Mouse (Mus musculus) hindbrain, embryonic 13.5 days (tissue): Measurements from ENCODE around the gene Pik3ap1. TPM values are rescaled to one million over a fixed set of nuclear protein-coding genes. Genes with fewer than 3 reads are reported as not detected.

ENCODE experiments used
- ATAC-seq: fragments of 200-750 bp; cut with Nextera tagmentation; 2 replicates; pipeline ENCODE4 v1.8.0; 2017; ENCODE audit warnings: moderate TSS enrichment; ENCODE audit not compliant: low FRiP score
- H3K27ac ChIP-seq: fragments of 300-500 bp; sonication (generic); 2 replicates; pipeline ENCODE4 v1.5.1; 2015; ENCODE audit warnings: inconsistent platforms, mild to moderate bottlenecking, moderate library complexity
- H3K27me3 ChIP-seq: fragments of 300-500 bp; sonication (generic); 2 replicates; pipeline ENCODE4 v1.6.1; 2015; ENCODE audit warnings: mild to moderate bottlenecking, inconsistent platforms
- H3K36me3 ChIP-seq: fragments of 300-500 bp; sonication (generic); 2 replicates; pipeline ENCODE4 v1.6.1; 2015; ENCODE audit warnings: mild to moderate bottlenecking, inconsistent platforms
- H3K4me1 ChIP-seq: fragments of 300-500 bp; sonication (generic); replicated peaks from 2 replicates; pipeline ENCODE4 v1.6.1; 2015; ENCODE audit warnings: inconsistent platforms
- H3K4me2 ChIP-seq: fragments of 300-500 bp; sonication (generic); 2 replicates; pipeline ENCODE4 v1.6.1; 2015; ENCODE audit warnings: inconsistent platforms, mild to moderate bottlenecking, moderate library complexity
- H3K4me3 ChIP-seq: fragments of 300-500 bp; sonication (generic); 2 replicates; pipeline ENCODE4 v1.5.1; 2015; ENCODE audit warnings: mild to moderate bottlenecking, inconsistent platforms
- H3K9ac ChIP-seq: fragments of 300-500 bp; sonication (generic); 2 replicates; pipeline ENCODE4 v1.6.1; 2015; ENCODE audit warnings: mild to moderate bottlenecking, inconsistent platforms
- H3K9me3 ChIP-seq: fragments of 300-500 bp; sonication (generic); 2 replicates; pipeline ENCODE4 v1.6.1; 2016; ENCODE audit warnings: inconsistent platforms
- WGBS: fragments of 180-500 bp; shearing (Covaris S2); methylation state at CpG from one replicate; pipeline ENCODE4 v1.1.7; 2015; 5-methylcytosine and 5-hydroxymethylcytosine counted together
- polyA plus RNA-seq: library from polyadenylated mRNA; unstranded; fragments of >200 nt; fragmentation: Nextera tagmentation; extraction: Ambion mirVana; gene quantifications from 2 replicates; pipeline ENCODE4 v1.2.1, GENCODE M21; 2015

The Pik3ap1 gene
- polyA plus RNA-seq, 1 experiment from 2014 or later = 2.2 TPM

DNA sequence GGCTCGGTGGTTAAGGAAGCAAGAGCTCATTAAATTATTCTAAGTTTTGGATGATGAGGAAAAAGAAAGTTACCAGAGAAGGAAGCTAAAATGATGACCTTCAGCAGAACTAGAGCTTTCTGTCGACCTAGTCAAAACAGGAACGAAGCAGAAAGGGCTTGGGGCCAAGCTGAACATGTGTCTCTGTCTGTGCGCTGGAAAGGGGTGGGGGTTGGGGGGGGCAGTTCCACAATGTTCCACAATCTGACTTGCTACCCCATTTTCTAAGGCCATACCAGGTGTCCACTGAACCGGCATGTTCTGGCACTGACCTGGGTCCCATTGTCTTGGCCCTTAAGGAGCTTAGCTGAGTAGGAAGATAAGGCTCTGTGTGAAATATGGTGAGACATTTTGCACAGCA is 43.2 kb downstream of the Pik3ap1 start:
- Histone ChIP-seq H3K9ac (no peak overlapping the region), H3K27me3 (no peaks in the 10 kb centered on the region), H3K27ac (no peak overlapping the region), H3K4me1 (peaks cover 20% of the 10 kb centered on the region), H3K4me3 (no peak overlapping the region), H3K9me3 (no peaks in the 10 kb centered on the region), H3K36me3 (no peaks in the 10 kb centered on the region), H3K4me2 (no peak overlapping the region)
- no peak for ATAC-seq
- 90% methylated on average over 5 of the region's 5 CpGs for WGBS

- Histone ChIP-seq H3K4me3 (no peak overlapping the region), H3K27ac (no peak overlapping the region), H3K27me3 (no peaks in the 10 kb centered on the region), H3K4me1 (no peaks in the 10 kb centered on the region), H3K36me3 (no peaks in the 10 kb centered on the region), H3K9me3 (no peaks in the 10 kb centered on the region), H3K4me2 (no peak overlapping the region), H3K9ac (no peak overlapping the region)
- no peak for ATAC-seq
- 76% methylated on average over 21 of the region's 21 CpGs for WGBS
Measured at GRCm38 (mm10) chr19:41339020-41339836, 45.7 kb downstream of the Pik3ap1 start.

- H3K9ac ChIP-seq = no peak overlapping the region
- no peaks in the 10 kb centered on the region for H3K27me3 ChIP-seq
- H3K4me1 ChIP-seq = no peaks in the 10 kb centered on the region
- H3K27ac ChIP-seq = no peak overlapping the region
- no peak overlapping the region for H3K4me2 ChIP-seq
- WGBS = 82% methylated on average over 6 of the region's 6 CpGs
- no peaks in the 10 kb centered on the region for H3K9me3 ChIP-seq
- ATAC-seq = no peak
- H3K4me3 ChIP-seq = no peak overlapping the region
- H3K36me3 ChIP-seq = no peaks in the 10 kb centered on the region
Measured at GRCm38 (mm10) chr19:41338379-41338778, 46.5 kb downstream of the Pik3ap1 start.

DNA sequence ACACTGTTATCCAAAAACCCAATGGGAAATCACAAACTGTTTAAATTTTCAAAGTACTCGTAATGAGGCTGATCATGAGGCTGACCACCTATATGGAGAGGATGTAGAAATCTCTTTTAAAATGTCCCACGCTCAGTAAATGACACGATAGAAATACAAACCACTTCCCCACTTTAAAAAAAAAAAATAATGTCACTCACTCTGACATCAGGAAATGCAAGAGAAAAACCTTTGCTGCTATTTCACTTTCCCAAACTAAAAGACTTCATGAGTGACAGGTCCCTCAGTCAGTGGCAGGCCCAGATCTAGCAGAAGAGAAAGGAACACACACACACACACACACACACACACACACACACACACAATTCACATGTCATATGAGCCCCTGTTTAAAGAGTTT is 49.2 kb downstream of the Pik3ap1 start:
- ATAC-seq = no peak
- H3K4me1 ChIP-seq = no peaks in the 10 kb centered on the region
- no peaks in the 10 kb centered on the region for H3K27me3 ChIP-seq
- no peak overlapping the region for H3K27ac ChIP-seq
- 96% methylated on average over 3 of the region's 3 CpGs for WGBS
- no peak overlapping the region for H3K4me2 ChIP-seq
- H3K9ac ChIP-seq = no peak overlapping the region
- no peaks in the 10 kb centered on the region for H3K9me3 ChIP-seq
- H3K36me3 ChIP-seq = no peaks in the 10 kb centered on the region
- H3K4me3 ChIP-seq = no peak overlapping the region

GRCm38 (mm10) chr19:41332986-41333385 is 51.9 kb downstream of the Pik3ap1 start:
- H3K27ac ChIP-seq = no peak overlapping the region
- H3K4me2 ChIP-seq = no peak overlapping the region
- peaks cover 4% of the 10 kb centered on the region; the same call in 1 of the 2 replicates for H3K9me3 ChIP-seq
- WGBS = 91% methylated on average over 8 of the region's 8 CpGs
- no peaks in the 10 kb centered on the region for H3K36me3 ChIP-seq
- H3K4me1 ChIP-seq = no peaks in the 10 kb centered on the region
- no peak for ATAC-seq
- no peak overlapping the region for H3K9ac ChIP-seq
- H3K27me3 ChIP-seq = no peaks in the 10 kb centered on the region
- H3K4me3 ChIP-seq = no peak overlapping the region

GRCm38 (mm10) chr19:41332228-41332627 is 52.7 kb downstream of the Pik3ap1 start:
- 95% methylated on average over 12 of the region's 12 CpGs for WGBS
- H3K4me2 ChIP-seq = no peak overlapping the region
- ATAC-seq = no peak
- H3K27ac ChIP-seq = no peak overlapping the region
- no peak overlapping the region for H3K9ac ChIP-seq
- H3K36me3 ChIP-seq = no peaks in the 10 kb centered on the region
- no peaks in the 10 kb centered on the region for H3K27me3 ChIP-seq
- H3K4me1 ChIP-seq = no peaks in the 10 kb centered on the region
- H3K9me3 ChIP-seq = peaks cover 4% of the 10 kb centered on the region; the same call in 1 of the 2 replicates
- no peak overlapping the region for H3K4me3 ChIP-seq

DNA sequence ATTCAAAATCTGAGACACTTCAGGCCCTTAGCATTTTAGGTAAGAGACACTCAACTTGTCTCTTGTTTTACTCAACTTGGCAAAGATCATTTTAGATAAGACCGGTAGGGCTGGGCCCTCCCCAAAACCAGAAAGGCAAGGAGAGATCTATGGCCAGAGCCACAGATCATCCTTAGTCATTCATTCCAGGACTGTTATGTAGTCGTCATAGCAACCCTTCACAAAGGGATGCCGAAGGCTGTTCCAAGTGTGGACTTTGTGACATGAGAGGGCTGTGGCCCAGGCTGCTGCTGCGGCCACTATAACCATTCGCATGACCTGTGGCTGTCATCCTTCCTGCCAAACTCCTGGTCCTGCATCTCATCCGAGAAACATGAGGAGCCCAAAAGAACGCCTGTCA is 54.5 kb downstream of the Pik3ap1 start:
- no peaks in the 10 kb centered on the region for H3K36me3 ChIP-seq
- ATAC-seq = no peak
- WGBS = 57% methylated on average over 7 of the region's 7 CpGs

GRCm38 (mm10) chr19:41329961-41330360 is 54.9 kb downstream of the Pik3ap1 start:
- Histone ChIP-seq H3K9me3 (peaks cover 4% of the 10 kb centered on the region; the same call in 1 of the 2 replicates), H3K36me3 (no peaks in the 10 kb centered on the region), H3K27ac (no peak overlapping the region), H3K4me1 (no peaks in the 10 kb centered on the region), H3K27me3 (no peaks in the 10 kb centered on the region), H3K9ac (no peak overlapping the region), H3K4me3 (no peak overlapping the region), H3K4me2 (no peak overlapping the region)
- 98% methylated on average over 7 of the region's 7 CpGs for WGBS
- ATAC-seq = no peak

More for the DNA sequence above, 54.5 kb downstream of the Pik3ap1 start:
- no peak overlapping the region for H3K4me3 ChIP-seq
- H3K4me1 ChIP-seq = no peaks in the 10 kb centered on the region
- H3K9me3 ChIP-seq = peaks cover 4% of the 10 kb centered on the region; the same call in 1 of the 2 replicates
- no peak overlapping the region for H3K9ac ChIP-seq
- H3K4me2 ChIP-seq = no peak overlapping the region
- no peak overlapping the region for H3K27ac ChIP-seq
- H3K27me3 ChIP-seq = no peaks in the 10 kb centered on the region

DNA sequence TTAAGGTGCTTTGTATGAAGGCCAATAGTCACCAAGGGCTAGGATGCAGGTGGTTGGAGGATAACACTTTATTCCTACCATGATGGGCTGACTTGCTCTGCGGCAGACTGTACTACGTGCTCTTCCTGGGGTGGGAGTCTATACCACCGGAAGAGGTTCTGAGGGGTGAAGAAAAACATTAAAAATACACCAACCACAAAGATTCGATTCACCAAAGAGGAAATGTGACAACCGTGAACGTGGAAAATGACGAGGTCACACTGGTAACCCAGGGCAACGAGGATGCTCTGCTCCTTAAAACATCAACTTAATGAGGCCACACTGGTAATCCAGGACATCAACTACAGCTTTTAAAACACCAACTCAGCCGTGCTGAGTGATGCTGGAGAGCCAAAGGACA is 56.2 kb downstream of the Pik3ap1 start:
- ATAC-seq = no peak
- Histone ChIP-seq H3K27ac (no peak overlapping the region), H3K36me3 (no peaks in the 10 kb centered on the region), H3K27me3 (no peaks in the 10 kb centered on the region), H3K9ac (no peak overlapping the region), H3K4me3 (no peak overlapping the region), H3K4me1 (no peaks in the 10 kb centered on the region), H3K4me2 (no peak overlapping the region), H3K9me3 (peaks cover 4% of the 10 kb centered on the region; the same call in 1 of the 2 replicates)
- 68% methylated on average over 9 of the region's 9 CpGs for WGBS

- Histone ChIP-seq H3K27ac (no peak overlapping the region), H3K4me3 (no peak overlapping the region), H3K27me3 (no peaks in the 10 kb centered on the region), H3K36me3 (no peaks in the 10 kb centered on the region), H3K4me2 (no peak overlapping the region), H3K9me3 (no peaks in the 10 kb centered on the region), H3K4me1 (no peaks in the 10 kb centered on the region), H3K9ac (no peak overlapping the region)
- no peak for ATAC-seq
Measured at GRCm38 (mm10) chr19:41323813-41324212, 61.1 kb downstream of the Pik3ap1 start.

DNA sequence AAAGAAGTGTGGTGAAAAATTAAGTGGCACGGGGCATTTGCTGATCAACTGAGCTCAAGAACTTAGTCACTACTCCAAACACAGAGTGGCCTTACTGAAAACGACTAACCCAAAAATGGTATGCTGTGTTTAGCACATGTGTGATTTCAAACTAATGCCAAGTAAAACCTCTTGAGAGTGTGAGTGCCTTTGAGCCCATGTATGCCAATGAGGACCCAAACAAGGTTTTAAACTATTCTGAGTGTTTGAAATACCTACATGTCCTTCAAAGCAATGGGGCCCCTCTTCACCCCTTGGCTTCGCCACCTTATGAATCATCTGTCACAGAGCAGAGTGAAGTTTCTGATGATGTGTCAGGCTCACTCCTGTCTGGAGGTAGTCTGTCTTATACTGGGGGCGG is 61.8 kb downstream of the Pik3ap1 start:
- H3K9me3 ChIP-seq = no peaks in the 10 kb centered on the region

GRCm38 (mm10) chr19:41321149-41321548 is 63.8 kb downstream of the Pik3ap1 start:
- ATAC-seq = no peak

More for the DNA sequence above, 61.8 kb downstream of the Pik3ap1 start:
- no peak overlapping the region for H3K9ac ChIP-seq
- no peak for ATAC-seq
- WGBS = 84% methylated on average over 4 of the region's 4 CpGs
- no peaks in the 10 kb centered on the region for H3K27me3 ChIP-seq
- H3K4me3 ChIP-seq = no peak overlapping the region
- H3K4me2 ChIP-seq = no peak overlapping the region
- H3K36me3 ChIP-seq = no peaks in the 10 kb centered on the region
- H3K4me1 ChIP-seq = no peaks in the 10 kb centered on the region
- no peak overlapping the region for H3K27ac ChIP-seq

More at GRCm38 (mm10) chr19:41321149-41321548, 63.8 kb downstream of the Pik3ap1 start:
- Histone ChIP-seq H3K27ac (no peak overlapping the region), H3K4me1 (peaks cover 5% of the 10 kb centered on the region), H3K9me3 (no peaks in the 10 kb centered on the region), H3K27me3 (no peaks in the 10 kb centered on the region), H3K36me3 (no peaks in the 10 kb centered on the region), H3K4me2 (no peak overlapping the region), H3K9ac (no peak overlapping the region), H3K4me3 (no peak overlapping the region)
- 88% methylated on average over 4 of the region's 4 CpGs for WGBS
